Mouse (Mus musculus): ENCODE results near the gene Calu.
"Not testable (repeated sequence)": the region's sequence is repeated elsewhere in the genome, so short reads cannot be mapped to it uniquely, and the experiment has no call there.

The Calu gene

GRCm38 (mm10) chr6:29347665-29348370 is at the start of gene Calu:
Calu (plus strand) TSS chr6:29348069.
- peak; percentile 98 for DNase-seq (ENCODE audit: low read depth, low spot score)

GRCm38 (mm10) chr6:29299112-29299511 is 48.8 kb upstream of the Calu start:
- no peak for DNase-seq (ENCODE audit: low read depth, low spot score)

- DNase-seq (ENCODE audit: low read depth, low spot score): no peak
Measured at GRCm38 (mm10) chr6:29303251-29303650, 44.6 kb upstream of the Calu start.

- DNase-seq (ENCODE audit: low read depth, low spot score): no peak
Measured at GRCm38 (mm10) chr6:29303726-29304125, 44.1 kb upstream of the Calu start.

- no peak for DNase-seq (ENCODE audit: low read depth, low spot score)
Measured at GRCm38 (mm10) chr6:29305462-29305861, 42.4 kb upstream of the Calu start.

- DNase-seq (ENCODE audit: low read depth, low spot score): no peak
Measured at GRCm38 (mm10) chr6:29308846-29309605, 38.8 kb upstream of the Calu start.

GRCm38 (mm10) chr6:29313690-29314202 is 34.1 kb upstream of the Calu start:
- DNase-seq (ENCODE audit: low read depth, low spot score): no peak

- no peak for DNase-seq (ENCODE audit: low read depth, low spot score)
Measured at GRCm38 (mm10) chr6:29317286-29317685, 30.6 kb upstream of the Calu start.

GRCm38 (mm10) chr6:29317941-29318340 is 29.9 kb upstream of the Calu start:
- DNase-seq (ENCODE audit: low read depth, low spot score): no peak

- no peak for DNase-seq (ENCODE audit: low read depth, low spot score)
Measured at GRCm38 (mm10) chr6:29318879-29319278, 29.0 kb upstream of the Calu start, which contains the start of gene Fam71f1. Fam71f1 (plus strand) TSS chr6:29319140.

GRCm38 (mm10) chr6:29321586-29321985 is 26.3 kb upstream of the Calu start:
- DNase-seq (ENCODE audit: low read depth, low spot score): no peak

GRCm38 (mm10) chr6:29322147-29322546 is 25.7 kb upstream of the Calu start:
- no peak for DNase-seq (ENCODE audit: low read depth, low spot score)

GRCm38 (mm10) chr6:29322735-29323134 is 25.1 kb upstream of the Calu start:
- DNase-seq (ENCODE audit: low read depth, low spot score): no peak

- DNase-seq (ENCODE audit: low read depth, low spot score): no peak
Measured at GRCm38 (mm10) chr6:29326961-29327360, 20.9 kb upstream of the Calu start.

GRCm38 (mm10) chr6:29329514-29329913 is 18.4 kb upstream of the Calu start:
- DNase-seq (ENCODE audit: low read depth, low spot score): no peak

GRCm38 (mm10) chr6:29346512-29346911 is 1.4 kb upstream of the Calu start:
- not testable (repeated sequence) for DNase-seq (ENCODE audit: low read depth, low spot score)

- DNase-seq (ENCODE audit: low read depth, low spot score): no peak
Measured at GRCm38 (mm10) chr6:29347189-29347588, 680 bp upstream of the Calu start.

GRCm38 (mm10) chr6:29348371-29348724 is 479 bp downstream of the Calu start:
- DNase-seq (ENCODE audit: low read depth, low spot score): no peak

- DNase-seq (ENCODE audit: low read depth, low spot score): no peak
Measured at GRCm38 (mm10) chr6:29351613-29352012, 3.7 kb downstream of the Calu start.

GRCm38 (mm10) chr6:29352816-29353215 is 4.9 kb downstream of the Calu start:
- DNase-seq (ENCODE audit: low read depth, low spot score): no peak

GRCm38 (mm10) chr6:29359386-29359785 is 11.5 kb downstream of the Calu start:
- no peak for DNase-seq (ENCODE audit: low read depth, low spot score)

GRCm38 (mm10) chr6:29360211-29360610 is 12.3 kb downstream of the Calu start:
- DNase-seq (ENCODE audit: low read depth, low spot score): no peak
